Mouse (Mus musculus): ENCODE results near the gene Tram2. TPM values are rescaled to one million over a fixed set of nuclear protein-coding genes. Genes with fewer than 3 reads are reported as not detected.

Gene Tram2
- polyA plus RNA-seq, 1 experiment = 6.7 TPM

GRCm38 (mm10) chr1:21025203-21025602, 53.8 kb downstream of the Tram2 start:
- TF ChIP-seq CTCF (IDR thresholded peaks at IDR 0.05; ENCODE audit: control insufficient read depth, insufficient read depth, low read length) (no peak), POLR2A (IDR thresholded peaks at IDR 0.05; ENCODE audit: borderline replicate concordance, control insufficient read depth, low read depth, low read length) (no peak)
- WGBS = 10% methylated on average over 5 of the region's 5 CpGs

DNA sequence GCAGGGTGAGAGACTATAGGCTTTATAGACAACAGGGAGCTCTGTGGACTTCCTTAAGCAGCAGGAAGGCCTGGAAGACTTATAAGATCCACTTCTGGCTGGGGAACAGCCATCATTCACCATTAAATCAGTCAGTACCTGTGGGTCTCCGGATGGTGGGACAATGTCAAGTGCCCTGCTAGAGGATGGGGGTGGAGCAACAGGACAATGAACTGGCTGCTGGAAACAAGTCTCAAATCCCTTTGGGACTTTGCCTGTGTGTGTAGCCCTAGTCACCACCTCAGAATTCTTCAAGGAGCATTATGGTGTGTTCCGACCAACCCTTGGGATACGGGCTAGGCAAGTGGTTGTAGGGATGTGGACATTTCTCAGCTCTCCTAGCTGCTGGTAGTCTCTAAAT, 55.9 kb downstream of the Tram2 start:
- no peak for TF ChIP-seq CTCF (IDR thresholded peaks at IDR 0.05; ENCODE audit: control insufficient read depth, insufficient read depth, low read length)
- no peak for TF ChIP-seq POLR2A (IDR thresholded peaks at IDR 0.05; ENCODE audit: borderline replicate concordance, control insufficient read depth, low read depth, low read length)
- no peak overlapping the region for H3K4me3 ChIP-seq (replicated peaks; ENCODE audit: control insufficient read depth, low read depth, low read length)
- H3K4me1 ChIP-seq (ENCODE audit: control insufficient read depth, insufficient read depth, low read length) = no peaks in the 10 kb centered on the region; the same call in 1 of the 2 replicates
- WGBS = 82% methylated on average over 3 of the region's 3 CpGs
- no peak overlapping the region for H3K27ac ChIP-seq (ENCODE audit: control insufficient read depth, insufficient read depth, low read depth, low read length, poor library complexity)

More at GRCm38 (mm10) chr1:21025203-21025602, 53.8 kb downstream of the Tram2 start:
- H3K4me3 ChIP-seq (replicated peaks; ENCODE audit: control insufficient read depth, low read depth, low read length) = no peak overlapping the region
- H3K4me1 ChIP-seq (ENCODE audit: control insufficient read depth, insufficient read depth, low read length) = no peaks in the 10 kb centered on the region; the same call in 1 of the 2 replicates
- no peak overlapping the region for H3K27ac ChIP-seq (ENCODE audit: control insufficient read depth, insufficient read depth, low read depth, low read length, poor library complexity)

GRCm38 (mm10) chr1:21014463-21014862, 64.6 kb downstream of the Tram2 start:
- TF ChIP-seq CTCF (IDR thresholded peaks at IDR 0.05; ENCODE audit: control insufficient read depth, insufficient read depth, low read length) (no peak), POLR2A (IDR thresholded peaks at IDR 0.05; ENCODE audit: borderline replicate concordance, control insufficient read depth, low read depth, low read length) (no peak)
- Histone ChIP-seq H3K27ac (ENCODE audit: control insufficient read depth, insufficient read depth, low read depth, low read length, poor library complexity) (no peak overlapping the region), H3K4me1 (ENCODE audit: control insufficient read depth, insufficient read depth, low read length) (no peaks in the 10 kb centered on the region), H3K4me3 (replicated peaks; ENCODE audit: control insufficient read depth, low read depth, low read length) (no peak overlapping the region)
- WGBS = 21% methylated on average over 8 of the region's 8 CpGs

DNA sequence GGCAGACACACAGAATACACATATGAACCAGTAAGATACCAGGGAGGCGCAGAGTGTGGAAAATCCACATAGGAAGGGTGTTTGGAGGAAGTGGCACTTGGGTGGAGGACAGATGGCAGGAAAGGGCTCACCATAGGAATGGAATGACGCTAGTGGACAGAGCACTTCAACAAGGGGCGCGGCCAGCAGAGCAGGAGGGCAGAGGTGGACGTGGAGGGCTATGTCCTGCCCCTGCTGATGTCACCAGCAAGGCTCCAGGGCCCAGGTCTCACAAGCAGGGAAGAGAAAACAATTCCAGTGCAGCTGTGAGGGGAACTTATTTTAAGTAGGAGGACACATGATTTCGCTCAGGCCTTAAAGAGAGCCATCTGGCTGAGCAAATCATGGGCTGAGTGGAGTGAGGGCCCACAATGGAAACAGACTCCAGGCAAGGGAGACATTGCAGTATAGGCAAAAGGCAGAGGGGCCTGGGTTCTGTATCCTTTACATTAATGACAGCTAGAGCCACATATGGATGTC, 68.7 kb downstream of the Tram2 start:
- 87% methylated on average over 6 of the region's 6 CpGs for WGBS
- TF ChIP-seq CTCF (IDR thresholded peaks at IDR 0.05; ENCODE audit: control insufficient read depth, insufficient read depth, low read length) = no peak
- no peak for TF ChIP-seq POLR2A (IDR thresholded peaks at IDR 0.05; ENCODE audit: borderline replicate concordance, control insufficient read depth, low read depth, low read length)
- H3K4me1 ChIP-seq (ENCODE audit: control insufficient read depth, insufficient read depth, low read length) = no peaks in the 10 kb centered on the region
- no peak overlapping the region for H3K27ac ChIP-seq (ENCODE audit: control insufficient read depth, insufficient read depth, low read depth, low read length, poor library complexity)
- no peak overlapping the region for H3K4me3 ChIP-seq (replicated peaks; ENCODE audit: control insufficient read depth, low read depth, low read length)

DNA sequence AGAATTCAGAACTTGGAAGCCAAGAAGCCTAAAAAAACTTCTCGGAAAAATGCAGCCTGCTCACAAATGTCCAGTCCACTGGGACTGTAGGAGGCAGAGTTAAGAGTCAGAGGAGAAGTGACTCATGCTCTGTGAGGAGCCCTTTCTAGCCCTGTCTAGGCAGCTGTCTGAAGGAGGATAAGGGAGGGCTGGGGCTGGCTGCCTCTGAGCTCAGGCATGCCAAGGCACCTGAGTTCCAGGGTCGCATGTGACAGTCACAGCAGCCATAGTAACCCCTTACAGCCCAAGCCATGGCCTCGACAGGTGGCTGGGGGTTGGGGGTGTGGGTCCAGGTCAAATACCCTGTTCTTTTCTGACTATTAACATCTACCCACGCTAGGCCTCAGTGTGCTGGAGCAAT, 70.1 kb downstream of the Tram2 start:
- WGBS = 76% methylated on average over 4 of the region's 4 CpGs
- no peak overlapping the region for H3K27ac ChIP-seq (ENCODE audit: control insufficient read depth, insufficient read depth, low read depth, low read length, poor library complexity)
- no peaks in the 10 kb centered on the region for H3K4me1 ChIP-seq (ENCODE audit: control insufficient read depth, insufficient read depth, low read length)
- TF ChIP-seq POLR2A (IDR thresholded peaks at IDR 0.05; ENCODE audit: borderline replicate concordance, control insufficient read depth, low read depth, low read length) (no peak), CTCF (IDR thresholded peaks at IDR 0.05; ENCODE audit: control insufficient read depth, insufficient read depth, low read length) (no peak)
- H3K4me3 ChIP-seq (replicated peaks; ENCODE audit: control insufficient read depth, low read depth, low read length) = no peak overlapping the region

GRCm38 (mm10) chr1:21007941-21008701, 70.9 kb downstream of the Tram2 start:
- no peak overlapping the region for H3K4me3 ChIP-seq (replicated peaks; ENCODE audit: control insufficient read depth, low read depth, low read length)
- WGBS = 74% methylated on average over 7 of the region's 7 CpGs

GRCm38 (mm10) chr1:21006775-21007174, 72.3 kb downstream of the Tram2 start:
- 76% methylated on average over 5 of the region's 5 CpGs for WGBS
- Histone ChIP-seq H3K4me3 (replicated peaks; ENCODE audit: control insufficient read depth, low read depth, low read length) (no peak overlapping the region), H3K27ac (ENCODE audit: control insufficient read depth, insufficient read depth, low read depth, low read length, poor library complexity) (no peak overlapping the region), H3K4me1 (ENCODE audit: control insufficient read depth, insufficient read depth, low read length) (no peaks in the 10 kb centered on the region)
- TF ChIP-seq POLR2A (IDR thresholded peaks at IDR 0.05; ENCODE audit: borderline replicate concordance, control insufficient read depth, low read depth, low read length) = no peak
- TF ChIP-seq CTCF (IDR thresholded peaks at IDR 0.05; ENCODE audit: control insufficient read depth, insufficient read depth, low read length) = no peak

More at GRCm38 (mm10) chr1:21007941-21008701, 70.9 kb downstream of the Tram2 start:
- H3K4me1 ChIP-seq (ENCODE audit: control insufficient read depth, insufficient read depth, low read length) = no peaks in the 10 kb centered on the region
- H3K27ac ChIP-seq (ENCODE audit: control insufficient read depth, insufficient read depth, low read depth, low read length, poor library complexity) = no peak overlapping the region
- TF ChIP-seq CTCF (IDR thresholded peaks at IDR 0.05; ENCODE audit: control insufficient read depth, insufficient read depth, low read length) (no peak), POLR2A (IDR thresholded peaks at IDR 0.05; ENCODE audit: borderline replicate concordance, control insufficient read depth, low read depth, low read length) (no peak)

GRCm38 (mm10) chr1:21004596-21004995, 74.4 kb downstream of the Tram2 start:
- Histone ChIP-seq H3K4me3 (replicated peaks; ENCODE audit: control insufficient read depth, low read depth, low read length) (no peak overlapping the region), H3K27ac (ENCODE audit: control insufficient read depth, insufficient read depth, low read depth, low read length, poor library complexity) (no peak overlapping the region), H3K4me1 (ENCODE audit: control insufficient read depth, insufficient read depth, low read length) (no peaks in the 10 kb centered on the region)
- 73% methylated on average over 8 of the region's 8 CpGs for WGBS
- TF ChIP-seq POLR2A (IDR thresholded peaks at IDR 0.05; ENCODE audit: borderline replicate concordance, control insufficient read depth, low read depth, low read length) (no peak), CTCF (IDR thresholded peaks at IDR 0.05; ENCODE audit: control insufficient read depth, insufficient read depth, low read length) (no peak)

Data from bone marrow, adult 2 months (tissue).